Mouse (Mus musculus): ENCODE results near the gene Mrpl24.

GRCm38 (mm10) chr3:87893367-87893905, 25.9 kb upstream of the Mrpl24 start:
- TF ChIP-seq CTCF (IDR thresholded peaks at IDR 0.05; ENCODE audit: low read depth, low read length) (no peak), POLR2A (IDR thresholded peaks at IDR 0.05; ENCODE audit: extremely low read depth, insufficient read depth, low read length) (no peak)
